Mouse (Mus musculus): ENCODE results near the gene 1700088E04Rik. TPM values are rescaled to one million over a fixed set of nuclear protein-coding genes. Genes with fewer than 3 reads are reported as not detected.
A peak's percentile ranks its signal among the peaks of the same experiment; 100 is the strongest.

Gene 1700088E04Rik
- 0.84 and 1.9 TPM in 2 replicates for total RNA-seq (2017)

- peak; percentile 91 to 98 for ATAC-seq (replicated peaks in 1 of 2; ENCODE audit: insufficient read depth in 1 of 2, low FRiP score in 2 of 2, low TSS enrichment in 1 of 2, low read depth in 1 of 2, poor library complexity in 2 of 2, severe bottlenecking in 2 of 2)
Observed at GRCm38 (mm10) chr15:79140866-79141565, at the start of gene 1700088E04Rik, which contains the start of gene Polr2f. Gene 1700088E04Rik (minus strand): TSS chr15:79141253. Gene Polr2f (plus strand): TSS chr15:79141009.

- no peak for ATAC-seq (replicated peaks in 1 of 2; ENCODE audit: insufficient read depth in 1 of 2, low FRiP score in 2 of 2, low TSS enrichment in 1 of 2, low read depth in 1 of 2, poor library complexity in 2 of 2, severe bottlenecking in 2 of 2)
Observed at GRCm38 (mm10) chr15:79187819-79188218, 46.8 kb upstream of the 1700088E04Rik start.

DNA sequence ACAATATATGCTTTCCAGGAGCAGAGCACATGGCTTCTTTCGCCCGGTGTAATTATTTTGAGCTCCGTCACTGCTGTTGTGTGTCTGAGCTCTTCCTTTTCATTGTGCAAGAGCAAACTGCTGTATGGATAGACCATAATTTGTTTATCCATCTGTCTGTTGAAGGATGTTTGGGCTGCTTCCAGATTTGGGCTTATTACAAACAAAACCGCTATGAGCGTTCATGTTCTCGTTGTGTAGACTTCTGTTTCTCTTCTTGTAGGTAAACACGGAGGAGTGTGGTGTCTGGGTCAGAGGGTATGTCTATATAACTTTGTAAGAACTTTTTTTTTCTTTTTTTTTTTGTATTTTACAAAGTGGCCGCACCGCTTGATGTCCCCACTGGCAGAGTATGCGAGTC lies 44.2 kb upstream of the 1700088E04Rik start:
- no peak for ATAC-seq (replicated peaks in 1 of 2; ENCODE audit: insufficient read depth in 1 of 2, low FRiP score in 2 of 2, low TSS enrichment in 1 of 2, low read depth in 1 of 2, poor library complexity in 2 of 2, severe bottlenecking in 2 of 2)

DNA sequence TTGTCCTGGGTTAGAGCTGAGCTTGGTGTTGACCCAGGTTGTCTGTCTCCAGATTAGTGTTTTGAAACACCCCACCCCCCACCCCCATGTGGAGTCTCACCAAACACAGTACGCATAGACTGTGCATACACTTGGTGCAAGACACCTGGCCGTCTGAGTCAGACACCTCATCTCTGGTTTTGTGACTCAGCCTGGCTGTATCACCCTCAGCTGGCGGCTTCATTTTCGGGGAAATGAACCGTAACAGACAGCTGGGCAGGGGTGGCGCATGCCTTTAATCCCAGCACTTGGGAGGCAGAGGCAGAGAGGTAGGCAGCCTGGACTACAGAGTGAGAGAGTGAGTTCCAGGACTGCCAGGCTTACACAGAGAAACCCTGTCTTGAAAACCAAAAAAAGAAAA lies 35.9 kb upstream of the 1700088E04Rik start:
- 0 out of 4 replicates have a peak, but pooled peaks of 1 of the 2 experiments have one; percentile 7 for ATAC-seq (replicated peaks in 1 of 2; ENCODE audit: insufficient read depth in 1 of 2, low FRiP score in 2 of 2, low TSS enrichment in 1 of 2, low read depth in 1 of 2, poor library complexity in 2 of 2, severe bottlenecking in 2 of 2)

DNA sequence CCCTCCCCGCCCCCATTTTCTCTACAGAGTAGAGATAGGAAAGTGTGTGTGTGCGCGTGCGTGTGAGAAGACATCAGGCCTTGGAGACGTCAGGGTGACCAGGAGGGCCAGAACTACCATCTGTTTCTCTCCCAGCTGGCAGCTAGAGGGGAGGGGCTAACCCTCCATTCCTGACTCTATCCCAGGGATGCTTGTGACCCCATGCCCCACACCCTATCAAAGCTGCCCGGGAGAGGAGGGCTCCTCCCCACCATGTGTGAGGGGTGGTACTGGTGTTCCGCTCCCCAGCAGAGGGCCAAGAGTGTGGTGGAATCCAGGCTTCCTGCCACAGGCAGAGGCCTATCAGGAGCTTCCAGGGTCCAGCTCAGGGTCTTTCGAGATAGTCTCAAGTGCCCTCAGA lies 25.7 kb upstream of the 1700088E04Rik start:
- no peak for ATAC-seq (replicated peaks in 1 of 2; ENCODE audit: insufficient read depth in 1 of 2, low FRiP score in 2 of 2, low TSS enrichment in 1 of 2, low read depth in 1 of 2, poor library complexity in 2 of 2, severe bottlenecking in 2 of 2)

DNA sequence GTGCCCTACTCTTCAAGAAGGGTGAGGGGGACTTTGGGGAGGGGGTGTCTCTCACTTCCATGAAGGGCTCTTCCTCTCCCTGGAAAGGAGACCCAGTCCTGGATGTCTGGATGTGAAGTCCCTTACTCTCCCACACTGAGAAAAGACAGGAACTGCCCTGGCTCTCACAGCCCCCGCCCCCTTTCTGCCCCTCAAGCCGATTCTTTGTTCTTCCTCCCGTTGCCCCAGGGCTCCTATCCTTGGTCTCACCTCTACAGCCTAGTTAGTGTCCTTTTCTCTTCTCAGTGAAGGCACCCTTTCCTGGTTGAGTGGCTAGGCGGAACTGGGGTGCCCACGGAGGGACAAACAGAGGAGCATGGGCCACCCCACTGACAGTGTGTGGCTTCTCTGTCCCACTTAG lies 24.1 kb upstream of the 1700088E04Rik start, which contains the start of gene Sox10:
Gene Sox10, minus strand, starts transcription at position 101 of the 400 bp plus-strand sequence.
- no peak for ATAC-seq (replicated peaks in 1 of 2; ENCODE audit: insufficient read depth in 1 of 2, low FRiP score in 2 of 2, low TSS enrichment in 1 of 2, low read depth in 1 of 2, poor library complexity in 2 of 2, severe bottlenecking in 2 of 2)

- no peak for ATAC-seq (replicated peaks in 1 of 2; ENCODE audit: insufficient read depth in 1 of 2, low FRiP score in 2 of 2, low TSS enrichment in 1 of 2, low read depth in 1 of 2, poor library complexity in 2 of 2, severe bottlenecking in 2 of 2)
Observed at GRCm38 (mm10) chr15:79164251-79164650, 23.2 kb upstream of the 1700088E04Rik start.

- no peak for ATAC-seq (replicated peaks in 1 of 2; ENCODE audit: insufficient read depth in 1 of 2, low FRiP score in 2 of 2, low TSS enrichment in 1 of 2, low read depth in 1 of 2, poor library complexity in 2 of 2, severe bottlenecking in 2 of 2)
Observed at GRCm38 (mm10) chr15:79162822-79163221, 21.8 kb upstream of the 1700088E04Rik start.

DNA sequence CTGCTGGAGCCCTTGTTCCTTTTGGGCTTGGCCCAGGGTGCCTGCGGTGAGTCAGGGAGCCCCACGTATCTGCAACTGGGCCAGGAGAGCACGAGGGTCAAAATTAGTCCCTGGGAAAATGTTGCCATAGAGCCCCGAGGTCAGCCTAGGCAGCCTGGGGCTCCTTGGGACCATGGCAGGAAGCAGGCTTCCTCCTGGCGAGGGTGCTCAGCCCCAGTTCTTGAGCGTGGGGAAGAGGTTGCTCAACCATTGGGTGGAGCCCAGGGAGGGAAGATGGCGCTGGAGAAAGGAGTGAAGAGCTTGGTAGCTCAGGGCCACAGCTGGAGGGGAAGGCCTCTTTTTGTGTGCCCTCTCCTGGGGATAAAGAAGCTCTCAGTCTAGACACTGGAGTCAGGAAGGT lies 21.2 kb upstream of the 1700088E04Rik start:
- no peak for ATAC-seq (replicated peaks in 1 of 2; ENCODE audit: insufficient read depth in 1 of 2, low FRiP score in 2 of 2, low TSS enrichment in 1 of 2, low read depth in 1 of 2, poor library complexity in 2 of 2, severe bottlenecking in 2 of 2)

- no peak for ATAC-seq (replicated peaks in 1 of 2; ENCODE audit: insufficient read depth in 1 of 2, low FRiP score in 2 of 2, low TSS enrichment in 1 of 2, low read depth in 1 of 2, poor library complexity in 2 of 2, severe bottlenecking in 2 of 2)
Observed at GRCm38 (mm10) chr15:79155572-79155971, 14.5 kb upstream of the 1700088E04Rik start.

DNA sequence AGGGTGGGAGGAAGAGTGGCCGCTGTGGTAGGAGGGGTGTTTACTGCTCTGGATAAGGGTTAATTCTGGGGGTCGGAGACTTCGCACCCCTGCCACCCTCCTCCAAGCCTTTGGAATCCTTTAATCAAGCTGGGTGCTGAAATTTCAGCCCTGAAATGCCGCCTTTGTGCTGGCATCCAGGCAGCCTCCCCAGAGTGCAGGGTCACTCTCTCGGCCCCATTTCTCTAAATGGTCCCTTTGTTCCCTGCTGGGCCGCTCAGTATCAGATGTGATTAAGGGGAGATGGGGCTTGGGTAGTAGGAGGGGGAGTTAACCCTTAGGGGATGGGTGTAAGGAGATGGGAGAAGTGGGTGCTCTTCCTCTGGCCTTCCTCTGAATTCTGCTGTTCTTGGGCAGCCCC lies 11.7 kb upstream of the 1700088E04Rik start:
- no peak for ATAC-seq (replicated peaks in 1 of 2; ENCODE audit: insufficient read depth in 1 of 2, low FRiP score in 2 of 2, low TSS enrichment in 1 of 2, low read depth in 1 of 2, poor library complexity in 2 of 2, severe bottlenecking in 2 of 2)

- no peak for ATAC-seq (replicated peaks in 1 of 2; ENCODE audit: insufficient read depth in 1 of 2, low FRiP score in 2 of 2, low TSS enrichment in 1 of 2, low read depth in 1 of 2, poor library complexity in 2 of 2, severe bottlenecking in 2 of 2)
Observed at GRCm38 (mm10) chr15:79151881-79152280, 10.8 kb upstream of the 1700088E04Rik start.

DNA sequence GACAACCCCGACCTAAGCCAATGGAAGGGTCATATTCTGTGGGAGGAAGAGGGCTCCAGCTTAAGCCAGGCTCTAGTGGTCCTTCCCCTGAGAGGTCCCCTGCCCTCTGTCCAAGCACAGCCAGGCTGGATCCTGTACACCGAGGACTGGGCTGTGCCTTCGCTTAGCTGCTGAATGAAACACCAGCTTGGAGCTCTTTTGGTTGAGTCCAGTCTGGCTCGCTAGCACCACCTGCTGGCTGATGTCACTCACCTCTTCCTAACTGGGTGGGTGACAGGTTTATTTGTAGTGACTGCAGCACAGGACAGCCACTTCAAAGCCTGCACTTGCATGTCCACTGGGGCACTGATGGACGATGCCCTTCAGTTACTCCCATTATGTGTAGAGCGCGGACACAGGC lies 7.5 kb upstream of the 1700088E04Rik start:
- ATAC-seq (replicated peaks in 1 of 2; ENCODE audit: insufficient read depth in 1 of 2, low FRiP score in 2 of 2, low TSS enrichment in 1 of 2, low read depth in 1 of 2, poor library complexity in 2 of 2, severe bottlenecking in 2 of 2) = peak; percentile 68 to 72

DNA sequence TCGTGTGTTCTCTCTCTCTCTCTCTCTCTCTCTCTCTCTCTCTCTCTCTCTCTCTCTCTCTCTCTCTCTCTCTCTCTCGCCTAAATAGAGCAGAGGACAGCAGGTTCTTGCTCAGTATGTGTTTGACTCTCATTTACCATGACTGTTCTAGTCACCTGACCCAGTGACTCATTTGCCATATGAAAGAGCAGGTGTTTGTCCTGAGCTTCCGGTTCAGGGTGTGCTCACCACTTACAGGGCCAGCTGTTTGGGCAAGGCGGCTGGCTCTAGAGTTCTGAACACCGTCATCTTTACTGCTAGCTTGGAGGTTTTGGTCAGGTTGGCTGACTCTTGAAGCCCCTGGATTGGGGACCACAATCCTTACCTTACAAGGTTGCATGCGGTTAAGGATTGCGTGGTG lies 4.5 kb upstream of the 1700088E04Rik start:
- ATAC-seq (replicated peaks in 1 of 2; ENCODE audit: insufficient read depth in 1 of 2, low FRiP score in 2 of 2, low TSS enrichment in 1 of 2, low read depth in 1 of 2, poor library complexity in 2 of 2, severe bottlenecking in 2 of 2) = no peak

DNA sequence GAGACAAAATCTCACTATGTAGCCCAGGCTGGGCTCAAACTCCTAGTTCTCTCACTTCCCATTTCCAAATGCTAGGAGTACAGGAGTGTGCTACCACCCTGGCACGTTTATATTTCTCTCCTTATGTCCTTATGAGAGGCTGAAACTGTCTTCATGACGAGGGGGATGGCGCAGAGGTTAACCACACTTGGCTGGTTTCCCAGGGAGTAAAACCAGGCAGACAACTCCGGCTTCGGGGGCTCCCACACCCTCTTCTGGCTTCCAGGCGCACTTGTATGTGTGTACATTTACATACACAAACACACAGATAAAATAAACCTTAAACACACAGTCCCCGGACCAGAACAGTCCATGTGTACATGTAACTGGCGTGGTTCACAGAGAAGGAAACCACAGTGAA lies 3.0 kb upstream of the 1700088E04Rik start:
- ATAC-seq (replicated peaks in 1 of 2; ENCODE audit: insufficient read depth in 1 of 2, low FRiP score in 2 of 2, low TSS enrichment in 1 of 2, low read depth in 1 of 2, poor library complexity in 2 of 2, severe bottlenecking in 2 of 2) = no peak

DNA sequence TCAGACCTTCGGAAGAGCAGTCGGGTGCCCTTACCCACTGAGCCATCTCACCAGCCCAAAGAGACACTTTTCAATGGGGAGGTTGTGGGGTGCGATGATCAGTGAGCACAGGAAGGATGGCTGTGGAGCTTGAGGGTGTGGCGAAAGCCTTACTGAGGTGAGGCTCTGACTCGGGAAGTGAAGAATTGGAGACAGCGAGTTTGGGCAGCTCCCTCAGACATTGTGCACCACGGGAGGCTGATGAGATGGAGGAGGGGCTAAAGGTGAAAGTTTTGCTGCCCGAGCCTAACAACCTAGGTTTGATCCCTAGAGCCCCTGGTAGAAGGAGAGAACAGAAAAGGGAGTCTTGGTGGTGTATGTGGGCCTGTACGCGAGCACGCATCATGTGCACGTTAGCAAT lies 2.3 kb upstream of the 1700088E04Rik start:
- ATAC-seq (replicated peaks in 1 of 2; ENCODE audit: insufficient read depth in 1 of 2, low FRiP score in 2 of 2, low TSS enrichment in 1 of 2, low read depth in 1 of 2, poor library complexity in 2 of 2, severe bottlenecking in 2 of 2) = no peak

GRCm38 (mm10) chr15:79141566-79141917 lies 489 bp upstream of the 1700088E04Rik start:
- ATAC-seq (replicated peaks in 1 of 2; ENCODE audit: insufficient read depth in 1 of 2, low FRiP score in 2 of 2, low TSS enrichment in 1 of 2, low read depth in 1 of 2, poor library complexity in 2 of 2, severe bottlenecking in 2 of 2) = 0 out of 4 replicates have a peak, but pooled peaks of 1 of the 2 experiments have one; percentile 3

DNA sequence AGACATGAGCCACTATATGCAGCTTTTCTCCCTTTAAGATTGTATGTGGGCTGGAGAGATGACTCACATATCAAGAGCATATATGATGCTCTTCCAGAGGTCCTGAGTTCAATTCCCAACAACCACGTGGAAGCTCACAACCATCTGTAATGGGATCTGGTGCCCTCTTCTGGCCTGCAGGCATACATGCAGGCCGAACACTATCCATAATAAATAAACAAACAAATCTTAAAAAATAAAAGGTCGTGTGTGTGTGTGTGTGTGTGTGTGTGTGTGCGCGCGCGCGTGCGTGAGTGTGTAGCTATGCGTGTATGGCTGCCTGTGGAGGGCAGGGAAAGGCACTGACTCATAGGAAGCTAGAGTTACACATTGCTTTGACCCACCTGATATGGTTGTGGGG lies 1.4 kb downstream of the 1700088E04Rik start:
- no peak for ATAC-seq (replicated peaks in 1 of 2; ENCODE audit: insufficient read depth in 1 of 2, low FRiP score in 2 of 2, low TSS enrichment in 1 of 2, low read depth in 1 of 2, poor library complexity in 2 of 2, severe bottlenecking in 2 of 2)

All from hematopoietic stem cell, adult 5-6 weeks (primary cell).